Mouse (Mus musculus) olfactory bulb, adult 2 months (tissue): Measurements from ENCODE around the gene Map4k4. TPM values are rescaled to one million over a fixed set of nuclear protein-coding genes. Genes with fewer than 3 reads are reported as not detected.

Experiments used
- H3K27ac ChIP-seq: fragments of 200-500 bp; 2 replicates; pipeline ENCODE4 v1.5.1; 2012; ENCODE audit warnings: low read depth, low read length; ENCODE audit not compliant: insufficient read depth
- H3K4me1 ChIP-seq: fragments of 200-500 bp; 2 replicates; pipeline ENCODE4 v1.6.1; 2012; ENCODE audit warnings: low read length; ENCODE audit not compliant: control insufficient read depth, insufficient read depth
- H3K4me3 ChIP-seq: fragments of 200-500 bp; 2 replicates; pipeline ENCODE4 v1.5.1; 2012; ENCODE audit warnings: mild to moderate bottlenecking, low read depth, low read length, moderate library complexity; ENCODE audit not compliant: insufficient read depth
- CTCF ChIP-seq: fragments of 200-500 bp; IDR thresholded peaks from 2 replicates; pipeline ENCODE4 v1.5.1; 2012; ENCODE audit warnings: low read depth, mild to moderate bottlenecking, low read length, moderate library complexity; ENCODE audit not compliant: insufficient read depth
- POLR2A ChIP-seq: fragments of 200-500 bp; IDR thresholded peaks from 2 replicates; pipeline ENCODE4 v1.6.1; 2012; ENCODE audit warnings: mild to moderate bottlenecking, low read depth, low read length, moderate library complexity; ENCODE audit not compliant: insufficient read depth
- WGBS: fragments of 180-500 bp; shearing (Covaris S2); methylation state at CpG from one replicate; pipeline ENCODE4 v1.1.7; 2018; 5-methylcytosine and 5-hydroxymethylcytosine counted together
- polyA plus RNA-seq: library from polyadenylated mRNA; stranded (reverse); fragments of >200 nt; gene quantifications from 2 replicates; pipeline ENCODE4 v1.2.4, GENCODE M21; 2012; ENCODE audit warnings: low replicate concordance; ENCODE audit not compliant: missing spikeins, insufficient read depth, insufficient read length

The Map4k4 gene
- polyA plus RNA-seq, 1 experiment: 300 TPM

DNA sequence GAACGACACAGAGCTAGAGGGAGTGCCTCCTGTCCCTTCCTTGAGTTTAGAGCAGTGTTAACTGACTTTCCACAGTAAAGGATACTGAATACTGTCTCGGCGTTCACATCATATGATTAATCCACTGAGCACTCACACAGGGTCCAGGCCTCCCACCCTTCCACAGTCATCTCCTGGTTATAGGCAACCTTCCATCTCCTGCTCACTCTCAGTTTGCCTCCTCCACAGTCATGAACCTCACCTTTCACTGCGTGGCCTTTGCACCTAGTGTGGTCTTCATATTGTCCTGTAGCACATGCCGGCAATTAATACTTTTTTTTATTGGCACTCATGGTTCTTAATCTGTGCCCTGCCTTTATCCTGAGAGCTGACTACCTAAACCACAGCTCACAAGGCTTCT lies 128.9 kb downstream of the Map4k4 start:
- no peak for TF ChIP-seq CTCF
- TF ChIP-seq POLR2A: no peak
- no peak overlapping the region for H3K4me3 ChIP-seq
- WGBS: 87% methylated on average over 5 of the region's 5 CpGs

DNA sequence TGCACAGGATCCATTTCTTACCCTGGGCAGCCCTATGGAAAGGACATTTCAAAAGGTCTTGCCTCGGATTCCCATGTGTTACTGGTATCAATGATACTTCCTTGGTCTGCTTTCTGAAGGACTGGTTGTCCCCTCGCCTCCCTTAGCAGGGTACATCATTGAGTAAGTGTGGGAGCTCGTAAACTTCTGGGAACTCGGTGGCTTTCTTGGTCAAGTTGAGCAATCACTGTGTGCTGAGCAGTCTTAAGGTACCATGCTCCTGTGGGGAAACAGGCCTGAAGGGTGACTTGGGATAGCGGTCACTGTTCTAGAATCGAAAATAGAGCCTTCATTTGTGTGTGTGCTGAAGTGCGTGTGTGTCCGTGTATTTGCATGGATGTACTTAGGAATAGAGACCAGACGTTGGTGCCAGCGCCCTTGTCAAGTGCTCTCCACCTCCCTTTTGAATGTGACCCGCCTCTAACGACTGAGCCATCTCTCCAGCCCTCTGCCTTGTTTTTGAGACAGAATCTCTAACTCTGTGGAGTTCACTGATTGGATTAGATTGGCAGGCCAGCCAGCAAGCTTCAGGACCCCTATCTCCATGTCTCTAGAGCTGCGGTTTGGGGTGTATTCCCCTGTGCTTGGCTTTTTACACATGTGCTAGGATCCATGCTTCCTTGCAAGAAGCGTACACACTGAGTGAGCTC lies 129.7 kb downstream of the Map4k4 start:
- WGBS: 84% methylated on average over 14 of the region's 14 CpGs
- TF ChIP-seq CTCF (no peak), POLR2A (no peak)
- Histone ChIP-seq H3K27ac (no peak overlapping the region), H3K4me1 (no peaks in the 10 kb centered on the region), H3K4me3 (no peak overlapping the region)

More for the DNA sequence above, 128.9 kb downstream of the Map4k4 start:
- no peak overlapping the region for H3K27ac ChIP-seq
- no peaks in the 10 kb centered on the region; the same call in 1 of the 2 replicates for H3K4me1 ChIP-seq

DNA sequence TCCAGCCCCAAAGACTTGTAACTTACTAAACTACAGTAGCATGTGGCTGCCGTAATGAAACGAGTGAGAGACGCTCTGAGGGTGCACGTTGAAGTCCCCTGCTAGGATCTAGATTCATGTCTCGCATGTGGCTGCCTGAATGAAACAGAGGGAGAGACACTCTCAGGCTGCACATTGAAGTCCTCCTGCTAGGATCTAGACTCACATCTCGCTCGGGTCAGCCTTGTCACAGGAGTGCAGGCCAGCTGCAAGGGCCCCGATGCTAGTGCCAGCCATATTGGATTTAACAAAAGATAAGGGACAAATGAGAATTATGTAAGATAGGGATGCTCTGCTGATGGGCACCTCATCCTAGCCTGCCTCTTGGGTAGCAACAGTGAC lies 130.3 kb downstream of the Map4k4 start:
- TF ChIP-seq POLR2A: no peak
- no peak for TF ChIP-seq CTCF
- Histone ChIP-seq H3K4me1 (no peaks in the 10 kb centered on the region), H3K27ac (no peak overlapping the region), H3K4me3 (no peak overlapping the region)
- 93% methylated on average over 8 of the region's 8 CpGs for WGBS

DNA sequence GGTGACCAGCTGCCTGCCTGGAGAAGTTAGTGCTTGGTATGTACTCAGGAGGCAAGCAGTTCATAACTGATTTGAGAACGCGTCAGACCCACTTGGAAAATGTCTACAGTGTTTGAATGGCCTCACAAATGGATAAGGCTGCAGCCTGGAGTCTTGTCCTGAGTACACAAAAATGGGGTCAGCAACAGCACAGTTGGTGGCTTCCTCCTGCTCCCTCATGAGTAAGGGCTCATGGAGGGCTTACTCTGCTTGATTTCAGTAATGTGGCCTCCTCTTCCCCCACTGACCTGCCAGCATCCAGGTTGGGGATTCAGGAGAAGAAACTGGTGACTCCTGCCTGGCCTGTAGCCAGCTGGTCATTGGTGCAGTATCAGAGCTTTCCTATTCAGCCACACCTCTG lies 130.9 kb downstream of the Map4k4 start:
- Histone ChIP-seq H3K27ac (no peak overlapping the region), H3K4me1 (no peaks in the 10 kb centered on the region)
- WGBS: 91% methylated on average over 2 of the region's 2 CpGs

DNA sequence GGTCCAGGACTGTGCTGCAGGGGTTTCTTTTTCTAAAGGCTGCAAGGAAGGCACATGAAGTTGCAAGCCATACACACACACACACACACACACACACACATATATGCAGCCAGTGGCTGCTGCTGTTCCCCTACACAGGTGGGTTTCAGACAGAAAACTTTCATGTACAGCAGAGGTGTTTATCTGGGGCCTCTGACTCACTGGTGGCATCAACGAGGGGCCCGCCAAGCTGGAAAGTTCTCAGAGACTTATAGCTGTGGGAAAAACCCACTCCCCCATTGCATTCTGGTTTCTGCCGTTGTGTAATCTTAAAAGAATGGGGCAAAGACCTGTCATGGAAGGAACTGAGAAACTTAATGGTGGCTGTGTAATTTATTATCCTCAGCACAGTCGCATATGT lies 132.6 kb downstream of the Map4k4 start:
- Histone ChIP-seq H3K4me1 (no peaks in the 10 kb centered on the region), H3K27ac (no peak overlapping the region)

More for the DNA sequence above, 130.9 kb downstream of the Map4k4 start:
- H3K4me3 ChIP-seq: no peak overlapping the region
- TF ChIP-seq POLR2A (no peak), CTCF (no peak)

DNA sequence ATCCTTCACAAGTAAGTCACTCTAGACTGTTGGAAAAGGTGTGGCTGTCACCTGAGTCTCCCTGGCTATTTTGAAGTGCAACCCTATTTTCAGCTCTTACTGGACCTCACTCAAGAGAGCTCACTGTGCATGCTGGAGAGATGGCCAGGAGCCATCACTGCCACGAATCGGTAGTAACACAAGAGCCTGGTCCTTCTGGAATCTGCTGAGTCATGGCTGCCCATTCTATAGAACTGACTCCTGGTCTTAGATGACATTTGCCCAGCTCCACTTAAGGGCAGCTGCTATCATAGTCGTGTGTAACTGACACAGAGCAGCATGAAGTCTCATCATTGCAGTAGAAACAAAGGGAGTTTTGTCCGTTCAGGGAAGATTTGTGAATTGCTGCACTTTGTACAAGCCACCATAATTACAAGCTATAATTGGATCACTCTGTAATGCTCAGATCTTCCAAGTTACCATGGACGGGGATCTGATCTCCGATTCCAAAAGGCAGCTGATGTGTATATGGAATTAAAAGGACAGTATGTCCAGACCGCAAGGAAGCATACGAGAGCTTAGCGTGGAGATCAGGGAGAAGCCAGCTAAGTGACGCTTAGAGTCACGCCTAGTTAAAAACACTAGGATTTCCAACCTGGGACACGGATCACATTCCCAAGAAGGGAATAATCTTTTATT lies 133.2 kb downstream of the Map4k4 start:
- WGBS: 46% methylated on average over 12 of the region's 12 CpGs
- TF ChIP-seq POLR2A (no peak), CTCF (no peak)
- Histone ChIP-seq H3K4me3 (no peak overlapping the region), H3K4me1 (no peaks in the 10 kb centered on the region), H3K27ac (no peak overlapping the region)

More for the DNA sequence above, 132.6 kb downstream of the Map4k4 start:
- 65% methylated on average over 4 of the region's 4 CpGs for WGBS
- TF ChIP-seq POLR2A: no peak
- no peak for TF ChIP-seq CTCF
- no peak overlapping the region for H3K4me3 ChIP-seq

DNA sequence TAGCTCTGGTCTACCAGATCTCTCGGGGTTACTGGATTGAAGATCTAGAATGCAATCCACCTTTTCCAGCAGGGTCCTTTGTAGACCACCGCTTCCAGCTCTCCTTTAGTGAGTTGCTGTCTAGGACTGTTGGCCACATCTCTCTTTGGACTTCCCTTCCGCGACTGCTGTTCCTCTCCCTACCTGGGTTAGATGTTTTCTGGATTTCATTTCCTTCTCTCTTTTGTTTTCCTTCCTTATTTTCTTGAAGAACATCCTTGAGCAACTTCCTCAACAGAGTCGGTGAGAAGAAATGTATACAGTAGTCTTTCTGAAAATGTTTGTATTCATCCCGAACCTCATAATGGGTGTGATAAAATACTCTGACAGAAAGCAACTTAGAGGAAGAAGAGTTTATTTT lies 137.1 kb downstream of the Map4k4 start:
- H3K27ac ChIP-seq: no peak overlapping the region
- 92% methylated on average over 6 of the region's 6 CpGs for WGBS
- no peaks in the 10 kb centered on the region for H3K4me1 ChIP-seq
- H3K4me3 ChIP-seq: no peak overlapping the region
- TF ChIP-seq CTCF (no peak), POLR2A (no peak)

DNA sequence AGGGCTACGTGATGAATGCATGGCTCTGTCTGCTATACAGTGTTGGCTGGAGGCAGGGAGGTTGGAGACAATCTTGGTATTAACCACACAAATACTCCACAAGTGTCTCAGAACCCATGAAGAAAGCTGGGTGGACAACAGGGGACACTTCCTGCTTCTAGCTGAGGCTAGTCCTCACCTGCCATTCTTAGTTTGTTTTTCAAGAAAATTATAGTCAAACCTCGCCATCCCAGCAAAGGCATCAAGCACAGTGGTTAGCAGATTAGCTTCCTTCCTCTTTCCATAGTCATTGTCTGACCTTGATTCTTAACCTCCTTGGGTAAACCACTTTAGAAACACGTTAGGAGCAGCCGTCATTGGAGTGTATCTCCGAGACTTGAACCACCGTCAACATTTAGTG lies 145.0 kb downstream of the Map4k4 start:
- TF ChIP-seq POLR2A (no peak), CTCF (no peak)
- Histone ChIP-seq H3K4me3 (no peak overlapping the region), H3K27ac (no peak overlapping the region), H3K4me1 (no peaks in the 10 kb centered on the region)
- WGBS: 90% methylated on average over 6 of the region's 6 CpGs

DNA sequence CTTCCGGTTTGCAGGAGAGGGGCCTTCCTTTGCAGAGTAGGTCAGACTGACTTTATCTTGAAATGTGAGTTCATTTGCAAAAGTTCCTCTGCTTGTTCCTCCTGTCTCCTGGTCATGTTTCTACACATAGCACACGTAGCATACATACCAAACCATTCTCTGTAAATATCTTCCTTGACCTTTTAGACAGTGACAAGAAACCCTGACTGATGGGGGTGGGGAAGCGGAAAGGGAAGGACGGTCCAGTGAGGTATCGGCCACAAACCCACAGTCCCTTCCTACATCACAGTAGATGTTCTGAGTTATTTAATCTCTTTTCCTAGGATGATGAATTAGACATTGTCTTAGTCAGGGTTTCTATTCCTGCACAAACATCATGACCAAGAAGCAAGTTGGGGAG lies 145.9 kb downstream of the Map4k4 start:
- TF ChIP-seq POLR2A: no peak
- no peak for TF ChIP-seq CTCF
- 90% methylated on average over 5 of the region's 5 CpGs for WGBS
- no peak overlapping the region for H3K27ac ChIP-seq

DNA sequence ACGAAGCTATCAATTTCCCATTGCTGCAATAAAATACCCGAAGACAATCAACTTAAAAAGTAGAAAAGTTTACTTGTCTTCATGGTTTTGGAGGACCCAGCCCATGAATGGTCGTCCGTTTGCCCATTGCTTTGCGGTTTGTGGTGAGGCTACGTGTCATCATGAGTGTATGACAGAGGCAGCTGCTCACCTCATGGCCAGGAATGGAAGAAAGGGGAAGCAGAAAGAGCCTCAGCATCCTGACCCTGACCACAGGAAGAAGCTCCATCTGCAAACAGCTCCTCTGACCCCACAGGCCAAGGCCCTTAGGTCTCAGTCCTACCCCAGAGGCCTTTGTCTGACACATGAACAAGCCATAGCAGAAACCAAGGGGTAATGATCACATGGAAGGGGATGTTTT lies 150.4 kb downstream of the Map4k4 start:
- Histone ChIP-seq H3K27ac (no peak overlapping the region), H3K4me1 (no peaks in the 10 kb centered on the region), H3K4me3 (no peak overlapping the region)
- 96% methylated on average over 6 of the region's 6 CpGs for WGBS
- TF ChIP-seq CTCF (no peak), POLR2A (no peak)

More for the DNA sequence above, 145.9 kb downstream of the Map4k4 start:
- Histone ChIP-seq H3K4me3 (no peak overlapping the region), H3K4me1 (no peaks in the 10 kb centered on the region)
